Mouse (Mus musculus) limb, embryonic 11.5 days (tissue): Measurements from ENCODE around the gene Gm21188. TPM values are rescaled to one million over a fixed set of nuclear protein-coding genes. Genes with fewer than 3 reads are reported as not detected.
"Not testable (repeated sequence)": the region's sequence is repeated elsewhere in the genome, so short reads cannot be mapped to it uniquely, and the experiment has no call there.

Experiments used
- ATAC-seq: fragments of 200-750 bp; cut with Nextera tagmentation; 2 replicates; pipeline ENCODE4 v1.8.0; 2017; ENCODE audit warnings: low read depth; ENCODE audit not compliant: insufficient number of reproducible peaks, low FRiP score, low TSS enrichment
- DNase-seq: peaks from one replicate; pipeline ENCODE4 v3.0.0-alpha.2; 2015; ENCODE audit warnings: low spot score
- H3K27ac ChIP-seq: fragments of 300-500 bp; sonication (generic); replicated peaks from 2 replicates; pipeline ENCODE4 v1.5.1; 2014; ENCODE audit warnings: low read depth, mild to moderate bottlenecking, low read length
- H3K27me3 ChIP-seq: fragments of 300-500 bp; sonication (generic); 2 replicates; pipeline ENCODE4 v1.6.1; 2014; ENCODE audit warnings: mild to moderate bottlenecking, low read length, mixed read lengths; ENCODE audit not compliant: control insufficient read depth, insufficient read depth
- H3K36me3 ChIP-seq: fragments of 300-500 bp; sonication (generic); 2 replicates; pipeline ENCODE4 v1.6.1; 2014; ENCODE audit warnings: mild to moderate bottlenecking, low read length, moderate library complexity, mixed read lengths; ENCODE audit not compliant: control insufficient read depth, insufficient read depth
- H3K4me1 ChIP-seq: fragments of 300-500 bp; sonication (generic); 2 replicates; pipeline ENCODE4 v1.6.1; 2014; ENCODE audit warnings: low read length, mixed read lengths; ENCODE audit not compliant: control insufficient read depth, insufficient read depth
- H3K4me2 ChIP-seq: fragments of 300-500 bp; sonication (generic); 2 replicates; pipeline ENCODE4 v1.6.1; 2014; ENCODE audit warnings: low read depth, mild to moderate bottlenecking, moderate library complexity; ENCODE audit not compliant: severe bottlenecking
- H3K4me3 ChIP-seq: fragments of 300-500 bp; sonication (generic); 2 replicates; pipeline ENCODE4 v1.5.1; 2014; ENCODE audit warnings: low read depth, low read length
- H3K9ac ChIP-seq: fragments of 300-500 bp; sonication (generic); 2 replicates; pipeline ENCODE4 v1.6.1; 2014; ENCODE audit warnings: mild to moderate bottlenecking, low read length
- H3K9me3 ChIP-seq: fragments of 300-500 bp; sonication (generic); 2 replicates; pipeline ENCODE4 v1.6.1; 2016; ENCODE audit warnings: low read length; ENCODE audit not compliant: control insufficient read depth
- WGBS: fragments of 180-500 bp; shearing (Covaris S2); extraction: QIAGEN DNeasy Blood & Tissue Kit; methylation state at CpG from one replicate; pipeline ENCODE4 v1.1.7; 2014; 5-methylcytosine and 5-hydroxymethylcytosine counted together
- polyA plus RNA-seq: library from polyadenylated mRNA; unstranded; fragments of >200 nt; fragmentation: Nextera tagmentation; extraction: Ambion mirVana; gene quantifications from 2 replicates; pipeline ENCODE4 v1.2.1, GENCODE M21; 2014

The Gm21188 gene
- polyA plus RNA-seq, 1 experiment from 2014 or later, result not detected

GRCm38 (mm10) chr13:119991917-119992496 is 60.0 kb downstream of the Gm21188 start:
- H3K36me3 ChIP-seq, H3K27me3 ChIP-seq, ATAC-seq, H3K4me3 ChIP-seq, H3K27ac ChIP-seq, H3K4me2 ChIP-seq, H3K4me1 ChIP-seq, H3K9ac ChIP-seq, DNase-seq, H3K9me3 ChIP-seq: not testable (repeated sequence)
- no CpG with 5 or more reads among the region's 10 CpGs for WGBS

GRCm38 (mm10) chr13:119991264-119991663 is 60.7 kb downstream of the Gm21188 start:
- not testable (repeated sequence) for H3K9ac ChIP-seq, H3K4me2 ChIP-seq, ATAC-seq, H3K4me1 ChIP-seq, H3K27me3 ChIP-seq, H3K9me3 ChIP-seq, H3K27ac ChIP-seq, DNase-seq, H3K4me3 ChIP-seq, H3K36me3 ChIP-seq
- WGBS, result no CpG with 5 or more reads among the region's 13 CpGs

Other genes with a start within 250 kb of the Gm21188 start
- gene AF067063, start 222.0 kb downstream of the Gm21188 start, polyA plus RNA-seq, result not detected in 2 replicates
- gene D13Ertd608e, start 216.2 kb downstream of the Gm21188 start, polyA plus RNA-seq, result not detected in 2 replicates
- not detected in 2 replicates for gene Tcstv1, start 157.4 kb downstream of the Gm21188 start, polyA plus RNA-seq
- gene Gm21761, start 122.9 kb downstream of the Gm21188 start, polyA plus RNA-seq, result not detected in 2 replicates
- gene B020031M17Rik, start 101.4 kb downstream of the Gm21188 start, polyA plus RNA-seq, result not detected in 2 replicates
- not detected in 2 replicates for gene Gm36079, start 25.2 kb downstream of the Gm21188 start, polyA plus RNA-seq
- gene Gm20767, start 88.1 kb upstream of the Gm21188 start, polyA plus RNA-seq, result not detected in 2 replicates
- gene Gm21818, start 120.2 kb upstream of the Gm21188 start, polyA plus RNA-seq, result not detected in 2 replicates
- not detected in 2 replicates for gene Gm21762, start 163.8 kb upstream of the Gm21188 start, polyA plus RNA-seq
- not detected in 2 replicates for gene Gm21731, start 186.9 kb upstream of the Gm21188 start, polyA plus RNA-seq
- not detected in 2 replicates for gene AF067061, start 210.9 kb upstream of the Gm21188 start, polyA plus RNA-seq
- gene BC147527, start 248.2 kb upstream of the Gm21188 start, polyA plus RNA-seq, result 0.23 TPM in 1 of 2 replicates, not detected in the other